Mouse (Mus musculus): ENCODE measurements around the gene Vcan. TPM values are rescaled to one million over a fixed set of nuclear protein-coding genes. Genes with fewer than 3 reads are reported as not detected.
"Not testable (repeated sequence)": the region's sequence is repeated elsewhere in the genome, so short reads cannot be mapped to it uniquely, and the experiment has no call there.

Vcan gene
- polyA plus RNA-seq, 1 experiment, result 2.7 TPM

- no peak for TF ChIP-seq POLR2A (IDR thresholded peaks at IDR 0.05; ENCODE audit: control insufficient read depth, extremely low read depth, insufficient read depth, low read length, poor library complexity)
- no peak for TF ChIP-seq CTCF (IDR thresholded peaks at IDR 0.05; ENCODE audit: borderline replicate concordance, control insufficient read depth, extremely low read depth, insufficient read depth, low read length, poor library complexity)
- Histone ChIP-seq H3K4me1 (replicated peaks; ENCODE audit: control insufficient read depth, insufficient read depth, low read length) (no peaks in the 10 kb centered on the region), H3K27ac (ENCODE audit: control insufficient read depth, insufficient read depth, low read length) (no peak overlapping the region), H3K27me3 (ENCODE audit: control insufficient read depth, insufficient read depth, low read length) (no peaks in the 10 kb centered on the region), H3K4me3 (ENCODE audit: control insufficient read depth, insufficient read depth, low read length) (no peak overlapping the region), H3K36me3 (ENCODE audit: control insufficient read depth, insufficient read depth, low read length) (no peaks in the 10 kb centered on the region)
- no peak for DNase-seq
- WGBS, result 92% methylated on average over 1 of the region's 1 CpGs
These were observed 34.8 kb upstream of the Vcan start for GRCm38 (mm10) chr13:89777146-89777545.

GRCm38 (mm10) chr13:89766551-89766950 lies 24.2 kb upstream of the Vcan start:
- Histone ChIP-seq H3K36me3 (ENCODE audit: control insufficient read depth, insufficient read depth, low read length) (no peaks in the 10 kb centered on the region), H3K4me1 (replicated peaks; ENCODE audit: control insufficient read depth, insufficient read depth, low read length) (no peaks in the 10 kb centered on the region), H3K4me3 (ENCODE audit: control insufficient read depth, insufficient read depth, low read length) (no peak overlapping the region), H3K27me3 (ENCODE audit: control insufficient read depth, insufficient read depth, low read length) (no peaks in the 10 kb centered on the region), H3K27ac (ENCODE audit: control insufficient read depth, insufficient read depth, low read length) (no peak overlapping the region)
- DNase-seq, result no peak
- TF ChIP-seq POLR2A (IDR thresholded peaks at IDR 0.05; ENCODE audit: control insufficient read depth, extremely low read depth, insufficient read depth, low read length, poor library complexity) (no peak), CTCF (IDR thresholded peaks at IDR 0.05; ENCODE audit: borderline replicate concordance, control insufficient read depth, extremely low read depth, insufficient read depth, low read length, poor library complexity) (no peak)
- WGBS, result 50% methylated on average over 1 of the region's 1 CpGs

- H3K36me3 ChIP-seq (ENCODE audit: control insufficient read depth, insufficient read depth, low read length), result no peaks in the 10 kb centered on the region
- 65% methylated on average over 3 of the region's 3 CpGs for WGBS
- no peaks in the 10 kb centered on the region for H3K4me1 ChIP-seq (replicated peaks; ENCODE audit: control insufficient read depth, insufficient read depth, low read length)
- no peak for TF ChIP-seq CTCF (IDR thresholded peaks at IDR 0.05; ENCODE audit: borderline replicate concordance, control insufficient read depth, extremely low read depth, insufficient read depth, low read length, poor library complexity)
- no peak for TF ChIP-seq POLR2A (IDR thresholded peaks at IDR 0.05; ENCODE audit: control insufficient read depth, extremely low read depth, insufficient read depth, low read length, poor library complexity)
- no peak overlapping the region for H3K27ac ChIP-seq (ENCODE audit: control insufficient read depth, insufficient read depth, low read length)
- no peak overlapping the region for H3K4me3 ChIP-seq (ENCODE audit: control insufficient read depth, insufficient read depth, low read length)
- no peak for DNase-seq
- H3K27me3 ChIP-seq (ENCODE audit: control insufficient read depth, insufficient read depth, low read length), result no peaks in the 10 kb centered on the region
These were observed 23.7 kb upstream of the Vcan start for GRCm38 (mm10) chr13:89765966-89766365.

GRCm38 (mm10) chr13:89762339-89762738 lies 20.0 kb upstream of the Vcan start:
- no peaks in the 10 kb centered on the region for H3K36me3 ChIP-seq (ENCODE audit: control insufficient read depth, insufficient read depth, low read length)
- H3K27me3 ChIP-seq (ENCODE audit: control insufficient read depth, insufficient read depth, low read length), result no peaks in the 10 kb centered on the region
- H3K4me3 ChIP-seq (ENCODE audit: control insufficient read depth, insufficient read depth, low read length), result no peak overlapping the region
- H3K27ac ChIP-seq (ENCODE audit: control insufficient read depth, insufficient read depth, low read length), result no peak overlapping the region
- no peak for TF ChIP-seq CTCF (IDR thresholded peaks at IDR 0.05; ENCODE audit: borderline replicate concordance, control insufficient read depth, extremely low read depth, insufficient read depth, low read length, poor library complexity)
- no peak for TF ChIP-seq POLR2A (IDR thresholded peaks at IDR 0.05; ENCODE audit: control insufficient read depth, extremely low read depth, insufficient read depth, low read length, poor library complexity)
- WGBS, result 81% methylated on average over 3 of the region's 3 CpGs
- no peak for DNase-seq
- no peaks in the 10 kb centered on the region for H3K4me1 ChIP-seq (replicated peaks; ENCODE audit: control insufficient read depth, insufficient read depth, low read length)

- Histone ChIP-seq H3K27ac (ENCODE audit: control insufficient read depth, insufficient read depth, low read length) (no peak overlapping the region), H3K36me3 (ENCODE audit: control insufficient read depth, insufficient read depth, low read length) (no peaks in the 10 kb centered on the region), H3K4me1 (replicated peaks; ENCODE audit: control insufficient read depth, insufficient read depth, low read length) (no peaks in the 10 kb centered on the region), H3K27me3 (ENCODE audit: control insufficient read depth, insufficient read depth, low read length) (no peaks in the 10 kb centered on the region), H3K4me3 (ENCODE audit: control insufficient read depth, insufficient read depth, low read length) (no peak overlapping the region)
- no peak for DNase-seq
- TF ChIP-seq POLR2A (IDR thresholded peaks at IDR 0.05; ENCODE audit: control insufficient read depth, extremely low read depth, insufficient read depth, low read length, poor library complexity) (no peak), CTCF (IDR thresholded peaks at IDR 0.05; ENCODE audit: borderline replicate concordance, control insufficient read depth, extremely low read depth, insufficient read depth, low read length, poor library complexity) (no peak)
These were observed 14.0 kb upstream of the Vcan start for GRCm38 (mm10) chr13:89756347-89756746.

- 36% methylated on average over 3 of the region's 3 CpGs for WGBS
- H3K4me1 ChIP-seq (replicated peaks; ENCODE audit: control insufficient read depth, insufficient read depth, low read length); H3K27me3 ChIP-seq (ENCODE audit: control insufficient read depth, insufficient read depth, low read length): not testable (repeated sequence)
These were observed 8.3 kb upstream of the Vcan start for GRCm38 (mm10) chr13:89750562-89750961.

GRCm38 (mm10) chr13:89743201-89743600 lies 892 bp upstream of the Vcan start:
- Histone ChIP-seq H3K4me3 (ENCODE audit: control insufficient read depth, insufficient read depth, low read length) (no peak overlapping the region), H3K27me3 (ENCODE audit: control insufficient read depth, insufficient read depth, low read length) (peaks cover 13% of the 10 kb centered on the region), H3K27ac (ENCODE audit: control insufficient read depth, insufficient read depth, low read length) (no peak overlapping the region), H3K36me3 (ENCODE audit: control insufficient read depth, insufficient read depth, low read length) (no peaks in the 10 kb centered on the region), H3K4me1 (replicated peaks; ENCODE audit: control insufficient read depth, insufficient read depth, low read length) (peaks cover 14% of the 10 kb centered on the region)
- no peak for DNase-seq
- TF ChIP-seq CTCF (IDR thresholded peaks at IDR 0.05; ENCODE audit: borderline replicate concordance, control insufficient read depth, extremely low read depth, insufficient read depth, low read length, poor library complexity), result no peak
- no peak for TF ChIP-seq POLR2A (IDR thresholded peaks at IDR 0.05; ENCODE audit: control insufficient read depth, extremely low read depth, insufficient read depth, low read length, poor library complexity)
- WGBS, result 41% methylated on average over 8 of the region's 8 CpGs

More at GRCm38 (mm10) chr13:89750562-89750961, 8.3 kb upstream of the Vcan start:
- not testable (repeated sequence) for H3K27ac ChIP-seq (ENCODE audit: control insufficient read depth, insufficient read depth, low read length); H3K36me3 ChIP-seq (ENCODE audit: control insufficient read depth, insufficient read depth, low read length); DNase-seq; H3K4me3 ChIP-seq (ENCODE audit: control insufficient read depth, insufficient read depth, low read length)
